Mouse (Mus musculus) hindbrain, embryonic 12.5 days (tissue): Measurements from ENCODE around the gene Gcdh. TPM values are rescaled to one million over a fixed set of nuclear protein-coding genes. Genes with fewer than 3 reads are reported as not detected.

Source experiments
- ATAC-seq: fragments of 200-750 bp; cut with Nextera tagmentation; 2 replicates; pipeline ENCODE4 v1.8.0; 2017; ENCODE audit warnings: moderate TSS enrichment; ENCODE audit not compliant: low FRiP score
- H3K27ac ChIP-seq: fragments of 300-500 bp; sonication (generic); 2 replicates; pipeline ENCODE4 v1.5.1; 2016; ENCODE audit warnings: mild to moderate bottlenecking
- H3K27me3 ChIP-seq: fragments of 300-500 bp; sonication (generic); 2 replicates; pipeline ENCODE4 v1.6.1; 2016; ENCODE audit warnings: mild to moderate bottlenecking
- H3K36me3 ChIP-seq: fragments of 300-500 bp; sonication (generic); 2 replicates; pipeline ENCODE4 v1.6.1; 2016; ENCODE audit warnings: mild to moderate bottlenecking
- H3K4me1 ChIP-seq: fragments of 300-500 bp; sonication (generic); 2 replicates; pipeline ENCODE4 v1.6.1; 2016
- H3K4me2 ChIP-seq: fragments of 300-500 bp; sonication (generic); replicated peaks from 2 replicates; pipeline ENCODE4 v1.6.1; 2016; ENCODE audit warnings: mild to moderate bottlenecking
- H3K4me3 ChIP-seq: fragments of 300-500 bp; sonication (generic); 2 replicates; pipeline ENCODE4 v1.5.1; 2016; ENCODE audit warnings: mild to moderate bottlenecking
- H3K9ac ChIP-seq: fragments of 300-500 bp; sonication (generic); 2 replicates; pipeline ENCODE4 v1.6.1; 2016; ENCODE audit warnings: mild to moderate bottlenecking, moderate library complexity
- H3K9me3 ChIP-seq: fragments of 300-500 bp; sonication (generic); replicated peaks from 2 replicates; pipeline ENCODE4 v1.6.1; 2016; ENCODE audit warnings: mild to moderate bottlenecking
- WGBS: fragments of 180-500 bp; shearing (Covaris S2); methylation state at CpG from one replicate; pipeline ENCODE4 v1.1.7; 2016; 5-methylcytosine and 5-hydroxymethylcytosine counted together
- polyA plus RNA-seq: library from polyadenylated mRNA; unstranded; fragments of >200 nt; fragmentation: Nextera tagmentation; extraction: Ambion mirVana; gene quantifications from 2 replicates; pipeline ENCODE4 v1.2.1, GENCODE M21; 2016

Gene Gcdh
- polyA plus RNA-seq, 1 experiment from 2014 or later, result 35.0 TPM

- H3K36me3 ChIP-seq, result peaks cover 60% of the 10 kb centered on the region
- H3K4me3 ChIP-seq, result no peak overlapping the region
- no peak overlapping the region for H3K4me2 ChIP-seq
- no peaks in the 10 kb centered on the region for H3K9me3 ChIP-seq
- no peak overlapping the region for H3K9ac ChIP-seq
- peaks cover 50% of the 10 kb centered on the region for H3K27me3 ChIP-seq
- H3K4me1 ChIP-seq, result peaks cover 12% of the 10 kb centered on the region
- 80% methylated on average over 7 of the region's 7 CpGs for WGBS
- H3K27ac ChIP-seq, result no peak overlapping the region
- no peak for ATAC-seq
Observed at GRCm38 (mm10) chr8:84925557-84925956, 31.8 kb upstream of the Gcdh start.

GRCm38 (mm10) chr8:84921596-84921995 lies 27.9 kb upstream of the Gcdh start:
- no peak for ATAC-seq
- Histone ChIP-seq H3K9me3 (no peaks in the 10 kb centered on the region), H3K27me3 (peaks cover 51% of the 10 kb centered on the region), H3K4me3 (no peak overlapping the region), H3K36me3 (peaks cover 76% of the 10 kb centered on the region), H3K9ac (no peak overlapping the region), H3K4me1 (no peaks in the 10 kb centered on the region), H3K27ac (no peak overlapping the region), H3K4me2 (no peak overlapping the region)
- 85% methylated on average over 2 of the region's 2 CpGs for WGBS

- 87% methylated on average over 15 of the region's 15 CpGs for WGBS
- Histone ChIP-seq H3K27me3 (peaks cover 71% of the 10 kb centered on the region), H3K4me2 (no peak overlapping the region), H3K9ac (no peak overlapping the region), H3K4me1 (no peaks in the 10 kb centered on the region), H3K4me3 (no peak overlapping the region), H3K27ac (no peak overlapping the region), H3K36me3 (peaks cover 84% of the 10 kb centered on the region), H3K9me3 (no peaks in the 10 kb centered on the region)
- ATAC-seq, result no peak
Observed at GRCm38 (mm10) chr8:84918646-84919045, 24.9 kb upstream of the Gcdh start.

GRCm38 (mm10) chr8:84917781-84918180 lies 24.1 kb upstream of the Gcdh start:
- Histone ChIP-seq H3K4me2 (no peak overlapping the region), H3K4me3 (no peak overlapping the region), H3K36me3 (peaks cover 84% of the 10 kb centered on the region), H3K9me3 (no peaks in the 10 kb centered on the region), H3K27ac (no peak overlapping the region), H3K27me3 (peaks cover 79% of the 10 kb centered on the region), H3K9ac (no peak overlapping the region), H3K4me1 (peaks cover 8% of the 10 kb centered on the region)
- WGBS, result 25% methylated on average over 20 of the region's 20 CpGs
- ATAC-seq, result no peak

- Histone ChIP-seq H3K4me3 (no peak overlapping the region), H3K27ac (no peak overlapping the region), H3K4me2 (no peak overlapping the region), H3K9ac (no peak overlapping the region), H3K4me1 (peaks cover 11% of the 10 kb centered on the region), H3K9me3 (no peaks in the 10 kb centered on the region), H3K36me3 (peaks cover 86% of the 10 kb centered on the region), H3K27me3 (peaks cover 95% of the 10 kb centered on the region)
- no peak for ATAC-seq
- 94% methylated on average over 8 of the region's 8 CpGs for WGBS
Observed at GRCm38 (mm10) chr8:84915269-84915668, 21.5 kb upstream of the Gcdh start.

- Histone ChIP-seq H3K36me3 (peaks cover 81% of the 10 kb centered on the region), H3K4me2 (peak overlapping the region; percentile 55), H3K4me3 (no peak overlapping the region; the same call in 1 of the 2 replicates), H3K27ac (no peak overlapping the region), H3K4me1 (peaks cover 16% of the 10 kb centered on the region), H3K27me3 (peaks cover 99% of the 10 kb centered on the region), H3K9ac (no peak overlapping the region), H3K9me3 (no peaks in the 10 kb centered on the region)
- 34% methylated on average over 4 of the region's 4 CpGs for WGBS
- ATAC-seq, result no peak
Observed at GRCm38 (mm10) chr8:84913960-84914359, 20.2 kb upstream of the Gcdh start.

GRCm38 (mm10) chr8:84913502-84913900 lies 19.8 kb upstream of the Gcdh start:
- H3K4me1 ChIP-seq, result peaks cover 19% of the 10 kb centered on the region
- H3K4me3 ChIP-seq, result peak overlapping the region; percentile 32
- ATAC-seq, result no peak
- H3K4me2 ChIP-seq, result peak overlapping the region; percentile 55
- no peak overlapping the region for H3K27ac ChIP-seq
- WGBS, result 12% methylated on average over 9 of the region's 9 CpGs
- H3K9me3 ChIP-seq, result no peaks in the 10 kb centered on the region
- H3K27me3 ChIP-seq, result peaks cover 97% of the 10 kb centered on the region
- peaks cover 78% of the 10 kb centered on the region for H3K36me3 ChIP-seq
- H3K9ac ChIP-seq, result peak overlapping the region; percentile 49; the same call in 1 of the 2 replicates

GRCm38 (mm10) chr8:84912895-84913501 lies 19.3 kb upstream of the Gcdh start:
- H3K4me2 ChIP-seq, result peak overlapping the region; percentile 55
- H3K36me3 ChIP-seq, result peaks cover 73% of the 10 kb centered on the region
- peak overlapping the region; percentile 32 for H3K4me3 ChIP-seq
- H3K27ac ChIP-seq, result no peak overlapping the region
- H3K4me1 ChIP-seq, result peaks cover 21% of the 10 kb centered on the region
- no peak for ATAC-seq
- WGBS, result under 1% methylated on average over 55 of the region's 55 CpGs
- H3K27me3 ChIP-seq, result peaks cover 92% of the 10 kb centered on the region
- H3K9ac ChIP-seq, result peak overlapping the region; percentile 49; the same call in 1 of the 2 replicates
- H3K9me3 ChIP-seq, result no peaks in the 10 kb centered on the region

GRCm38 (mm10) chr8:84912391-84912790 lies 18.7 kb upstream of the Gcdh start:
- Histone ChIP-seq H3K27ac (no peak overlapping the region), H3K4me2 (peak overlapping the region; percentile 55), H3K4me3 (peak overlapping the region; percentile 32), H3K4me1 (peaks cover 21% of the 10 kb centered on the region), H3K36me3 (peaks cover 67% of the 10 kb centered on the region), H3K9me3 (no peaks in the 10 kb centered on the region), H3K9ac (no peak overlapping the region), H3K27me3 (peaks cover 86% of the 10 kb centered on the region)
- WGBS, result 20% methylated on average over 27 of the region's 27 CpGs
- ATAC-seq, result no peak

GRCm38 (mm10) chr8:84911854-84912253 lies 18.1 kb upstream of the Gcdh start:
- Histone ChIP-seq H3K27ac (no peak overlapping the region), H3K4me1 (peaks cover 21% of the 10 kb centered on the region), H3K4me3 (no peak overlapping the region), H3K4me2 (no peak overlapping the region), H3K36me3 (peaks cover 62% of the 10 kb centered on the region), H3K9me3 (no peaks in the 10 kb centered on the region), H3K27me3 (peaks cover 81% of the 10 kb centered on the region), H3K9ac (no peak overlapping the region)
- ATAC-seq, result no peak
- WGBS, result 85% methylated on average over 9 of the region's 9 CpGs

- Histone ChIP-seq H3K27ac (no peak overlapping the region), H3K27me3 (peaks cover 68% of the 10 kb centered on the region)
Observed at GRCm38 (mm10) chr8:84910551-84910950, 16.8 kb upstream of the Gcdh start.

GRCm38 (mm10) chr8:84909949-84910348 lies 16.2 kb upstream of the Gcdh start:
- peaks cover 43% of the 10 kb centered on the region for H3K36me3 ChIP-seq
- no peak for ATAC-seq
- peaks cover 21% of the 10 kb centered on the region for H3K4me1 ChIP-seq
- H3K9me3 ChIP-seq, result no peaks in the 10 kb centered on the region
- WGBS, result 81% methylated on average over 5 of the region's 5 CpGs
- no peak overlapping the region for H3K4me2 ChIP-seq
- no peak overlapping the region for H3K9ac ChIP-seq
- peaks cover 62% of the 10 kb centered on the region for H3K27me3 ChIP-seq
- H3K4me3 ChIP-seq, result no peak overlapping the region
- no peak overlapping the region for H3K27ac ChIP-seq

More at GRCm38 (mm10) chr8:84910551-84910950, 16.8 kb upstream of the Gcdh start:
- H3K4me3 ChIP-seq, result no peak overlapping the region
- no peak overlapping the region for H3K4me2 ChIP-seq
- ATAC-seq, result no peak
- H3K4me1 ChIP-seq, result peaks cover 21% of the 10 kb centered on the region
- peaks cover 49% of the 10 kb centered on the region for H3K36me3 ChIP-seq
- WGBS, result 80% methylated on average over 6 of the region's 6 CpGs
- H3K9ac ChIP-seq, result no peak overlapping the region
- H3K9me3 ChIP-seq, result no peaks in the 10 kb centered on the region

GRCm38 (mm10) chr8:84909162-84909767 lies 15.5 kb upstream of the Gcdh start:
- ATAC-seq, result peak; percentile 15
- peaks cover 21% of the 10 kb centered on the region for H3K4me1 ChIP-seq
- WGBS, result 51% methylated on average over 20 of the region's 20 CpGs
- H3K27me3 ChIP-seq, result peaks cover 60% of the 10 kb centered on the region
- no peaks in the 10 kb centered on the region for H3K9me3 ChIP-seq
- no peak overlapping the region for H3K27ac ChIP-seq
- no peak overlapping the region for H3K9ac ChIP-seq
- H3K4me2 ChIP-seq, result peak overlapping the region; percentile 62
- H3K4me3 ChIP-seq, result peak overlapping the region; percentile 42
- H3K36me3 ChIP-seq, result peaks cover 38% of the 10 kb centered on the region
